11 mouse cellular contexts compared by ENCODE assay signal in genomic region chr2:37981562-37982403, GRCm38 (mm10).
DNase-seq lines count a peak whose midpoint lies in the region; ATAC-seq and TF ChIP-seq lines count a peak whose summit lies in the region.
"Had no signal": no experiment of that assay in that cellular context is flagged by ENCODE, and none has a peak within 500 bp of the region (broad histone marks: within the 10 kb centered on the region; RNA-seq: fewer than 3 reads in every experiment).

No protein-coding gene starts in this region.

- no peak for TF ChIP-seq CTCF in lung, embryonic 14.5 days (IDR thresholded peaks at IDR 0.05; ENCODE audit: low read depth)
- no peak for TF ChIP-seq CTCF in lung, adult 2 months (IDR thresholded peaks at IDR 0.05; ENCODE audit: insufficient read depth, low read length)

- no peak overlapping the region for H3K27ac ChIP-seq in lung, embryonic 14.5 days (ENCODE audit: low read depth)
- H3K27ac ChIP-seq: liver, embryonic 15.5 days; midbrain, embryonic 13.5 days had no signal

- 56% methylated on average over 15 of the region's 15 CpGs for WGBS in lung, embryonic 14.5 days
- 59% methylated on average over 15 of the region's 15 CpGs for WGBS in lung, adult 2 months

- TF ChIP-seq POLR2A in lung, adult 2 months (IDR thresholded peaks at IDR 0.05; ENCODE audit: borderline replicate concordance, extremely low read depth, low read depth, low read length): no peak

- no peak for ATAC-seq in lung, embryonic 14.5 days (ENCODE audit: insufficient read depth)
- 0 out of 2 replicates have a peak, but pooled peaks have one; percentile 31 for ATAC-seq in megakaryocyte progenitor cell, adult 5-6 weeks (replicated peaks; ENCODE audit: poor library complexity)
- ATAC-seq: midbrain, embryonic 13.5 days had no signal

- H3K4me2 ChIP-seq in lung, embryonic 14.5 days: no peak overlapping the region
- H3K4me2 ChIP-seq: liver, embryonic 15.5 days; midbrain, embryonic 13.5 days had no signal

- no peaks in the 10 kb centered on the region for H3K4me1 ChIP-seq in lung, embryonic 14.5 days (ENCODE audit: insufficient read depth)
- H3K4me1 ChIP-seq in lung, adult 2 months (ENCODE audit: control insufficient read depth, insufficient read depth, low read length): no peaks in the 10 kb centered on the region
- H3K4me1 ChIP-seq: liver, embryonic 15.5 days had no signal

- no peaks in the 10 kb centered on the region for H3K36me3 ChIP-seq in lung, embryonic 14.5 days (ENCODE audit: insufficient read depth)
- H3K36me3 ChIP-seq: liver, embryonic 15.5 days; midbrain, embryonic 13.5 days had no signal

- H3K27me3 ChIP-seq in lung, embryonic 14.5 days (ENCODE audit: insufficient read depth, low read length): no peaks in the 10 kb centered on the region
- H3K27me3 ChIP-seq: liver, embryonic 15.5 days; midbrain, embryonic 13.5 days had no signal

- DNase-seq in lung, embryonic 14.5 days: peak; percentile 6
- DNase-seq in lung, adult 2 months: no peak
- DNase-seq in T-cell, adult 2 months (ENCODE audit: low spot score): peak; percentile 7
- DNase-seq in thymus, postnatal 10 days (ENCODE audit: low spot score in 2 of 2): peak; percentile 7 to 33
- DNase-seq in gastrocnemius, postnatal 25 days: no peak
- no peak for DNase-seq in frontal cortex, postnatal 25 days (ENCODE audit: low spot score in 2 of 2)
- DNase-seq in kidney, postnatal 10 days: no peak
- DNase-seq: kidney, adult 9 months had no signal

- H3K9ac ChIP-seq in lung, embryonic 14.5 days: no peak overlapping the region
- H3K9ac ChIP-seq: liver, embryonic 15.5 days; midbrain, embryonic 13.5 days had no signal

- H3K9me3 ChIP-seq in lung, embryonic 14.5 days (ENCODE audit: low read depth, low read length): no peaks in the 10 kb centered on the region
- H3K9me3 ChIP-seq: liver, embryonic 15.5 days; midbrain, embryonic 13.5 days had no signal

- no peak overlapping the region for H3K4me3 ChIP-seq in lung, embryonic 14.5 days (ENCODE audit: low read depth, low read length)
- H3K4me3 ChIP-seq in lung, adult 2 months (replicated peaks; ENCODE audit: extremely low read depth, low read depth, low read length): no peak overlapping the region
- H3K4me3 ChIP-seq: liver, embryonic 15.5 days; midbrain, embryonic 13.5 days had no signal

Comparison
In these comparisons a context has a peak if more than half of its experiments do, and no peak if none do; other contexts are left out.
1. DNase-seq: peak in lung, embryonic 14.5 days (single experiment), T-cell, adult 2 months (single experiment) and thymus, postnatal 10 days (2 of 2); none in lung, adult 2 months (single experiment), gastrocnemius, postnatal 25 days (single experiment), frontal cortex, postnatal 25 days (0 of 2) and kidney, postnatal 10 days (single experiment).